Mouse (Mus musculus) lung, embryonic 14.5 days (tissue): Measurements from ENCODE around the gene Tmem82. TPM values are rescaled to one million over a fixed set of nuclear protein-coding genes. Genes with fewer than 3 reads are reported as not detected.

Experiments
- ATAC-seq: fragments of 200-750 bp; cut with Nextera tagmentation; 2 replicates; pipeline ENCODE4 v1.8.0; 2017; ENCODE audit warnings: mild to moderate bottlenecking, moderate TSS enrichment, moderate library complexity; ENCODE audit not compliant: insufficient read depth
- DNase-seq: peaks from one replicate; pipeline ENCODE4 v3.0.0-alpha.2; 2015
- H3K27ac ChIP-seq: fragments of 300-500 bp; sonication (generic); 2 replicates; pipeline ENCODE4 v1.5.1; 2014; ENCODE audit warnings: low read depth, mild to moderate bottlenecking, moderate library complexity
- H3K27me3 ChIP-seq: fragments of 300-500 bp; sonication (generic); 2 replicates; pipeline ENCODE4 v1.6.1; 2014; ENCODE audit warnings: low read length, control low read depth; ENCODE audit not compliant: insufficient read depth
- H3K36me3 ChIP-seq: fragments of 300-500 bp; sonication (generic); 2 replicates; pipeline ENCODE4 v1.6.1; 2014; ENCODE audit warnings: control low read depth; ENCODE audit not compliant: insufficient read depth
- H3K4me1 ChIP-seq: fragments of 300-500 bp; sonication (generic); 2 replicates; pipeline ENCODE4 v1.6.1; 2014; ENCODE audit warnings: antibody characterized with exemption, control low read depth; ENCODE audit not compliant: insufficient read depth
- H3K4me2 ChIP-seq: fragments of 300-500 bp; sonication (generic); 2 replicates; pipeline ENCODE4 v1.6.1; 2014; ENCODE audit warnings: mild to moderate bottlenecking
- H3K4me3 ChIP-seq: fragments of 300-500 bp; sonication (generic); 2 replicates; pipeline ENCODE4 v1.5.1; 2014; ENCODE audit warnings: low read depth, low read length
- H3K9ac ChIP-seq: fragments of 300-500 bp; sonication (generic); 2 replicates; pipeline ENCODE4 v1.6.1; 2014
- H3K9me3 ChIP-seq: fragments of 300-500 bp; sonication (generic); 2 replicates; pipeline ENCODE4 v1.6.1; 2016; ENCODE audit warnings: low read depth, low read length, control low read depth
- CTCF ChIP-seq: IDR thresholded peaks from 2 replicates; pipeline ENCODE4 v1.5.1; 2016; ENCODE audit warnings: antibody characterized with exemption, low read depth
- WGBS: fragments of 180-500 bp; shearing (Covaris S2); extraction: QIAGEN DNeasy Blood & Tissue Kit; methylation state at CpG from one replicate; pipeline ENCODE4 v1.1.7; 2014; 5-methylcytosine and 5-hydroxymethylcytosine counted together
- polyA plus RNA-seq: library from polyadenylated mRNA; unstranded; fragments of >200 nt; fragmentation: Nextera tagmentation; extraction: Ambion mirVana; gene quantifications from 2 replicates; pipeline ENCODE4 v1.2.1, GENCODE M21; 2014

Gene Tmem82
- polyA plus RNA-seq, 1 experiment from 2014 or later, result 0.50 TPM

DNA sequence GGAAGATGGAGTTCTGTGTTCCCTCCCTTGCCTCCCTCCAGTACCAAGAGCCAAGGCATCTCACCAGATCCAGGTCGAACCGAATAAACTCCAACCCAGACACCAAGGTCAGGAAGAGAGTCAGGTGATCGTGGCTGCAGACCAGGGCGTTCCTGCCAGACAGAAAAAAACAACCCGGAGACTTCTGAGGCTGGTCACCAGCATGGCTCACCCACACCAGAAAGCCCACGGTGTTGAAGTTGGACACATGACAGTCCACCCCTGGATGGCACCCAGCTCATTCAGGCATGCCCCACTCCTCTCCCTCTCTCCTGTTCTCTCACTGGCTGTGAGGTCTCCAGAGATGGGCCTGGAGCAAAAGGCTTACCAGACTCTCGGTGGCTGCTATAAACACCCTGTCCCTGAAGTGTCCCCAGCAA lies 22.9 kb upstream of the Tmem82 start:
- ATAC-seq (no peak), DNase-seq (no peak)
- WGBS, result 79% methylated on average over 7 of the region's 7 CpGs
- no peak overlapping the region for H3K9ac ChIP-seq
- H3K27me3 ChIP-seq, result no peaks in the 10 kb centered on the region
- H3K36me3 ChIP-seq, result peaks cover 61% of the 10 kb centered on the region
- H3K27ac ChIP-seq, result no peak overlapping the region
- H3K9me3 ChIP-seq, result no peaks in the 10 kb centered on the region
- no peak overlapping the region for H3K4me3 ChIP-seq
- peaks cover 11% of the 10 kb centered on the region for H3K4me1 ChIP-seq
- H3K4me2 ChIP-seq, result no peak overlapping the region
- no peak for TF ChIP-seq CTCF

DNA sequence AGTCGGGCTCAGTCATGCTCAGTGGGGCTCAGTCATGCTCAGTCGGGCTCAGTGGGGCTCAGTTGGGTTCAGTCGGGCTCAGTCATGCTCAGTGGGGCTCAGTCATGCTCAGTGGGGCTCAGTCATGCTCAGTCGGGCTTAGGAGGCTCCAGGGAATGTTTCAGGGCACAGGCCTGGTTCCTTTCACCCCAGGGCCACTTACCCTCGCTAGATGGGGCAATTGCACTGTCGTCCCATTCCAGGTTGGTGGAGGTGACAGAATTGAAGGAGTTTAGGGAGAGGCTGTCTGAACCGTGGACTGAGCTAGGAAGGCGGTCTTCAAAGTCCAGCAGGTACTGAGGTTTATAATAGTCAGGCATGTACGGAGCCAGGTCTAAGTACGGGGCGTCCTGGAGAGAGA lies 21.0 kb upstream of the Tmem82 start:
- Histone ChIP-seq H3K27me3 (no peaks in the 10 kb centered on the region), H3K4me3 (no peak overlapping the region), H3K4me2 (no peak overlapping the region), H3K9me3 (no peaks in the 10 kb centered on the region), H3K27ac (no peak overlapping the region), H3K36me3 (peaks cover 78% of the 10 kb centered on the region), H3K4me1 (peaks cover 11% of the 10 kb centered on the region), H3K9ac (no peak overlapping the region)
- 73% methylated on average over 11 of the region's 11 CpGs for WGBS
- ATAC-seq (no peak), DNase-seq (no peak)
- peak; percentile 13; the same call in 1 of the 2 replicates for TF ChIP-seq CTCF

DNA sequence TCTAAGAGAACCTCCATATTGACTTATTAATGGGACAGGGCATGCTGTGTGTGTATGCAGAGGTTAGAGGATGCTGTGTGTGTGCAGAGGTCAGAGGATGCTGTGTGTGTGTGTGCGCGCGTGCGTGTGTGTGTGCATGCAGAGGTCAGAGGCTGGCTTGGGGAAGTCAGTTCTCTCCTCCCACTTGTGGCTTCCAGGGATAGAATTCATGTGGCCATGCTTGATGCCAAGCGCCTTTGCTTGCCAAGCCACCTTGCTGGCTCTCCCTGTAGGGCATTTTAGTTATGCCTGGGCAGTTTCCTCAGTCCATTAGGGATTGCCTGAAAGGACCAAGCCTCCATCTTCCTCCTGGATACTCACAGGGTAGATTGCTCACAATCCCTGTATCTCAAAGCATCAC lies 18.3 kb upstream of the Tmem82 start:
- Histone ChIP-seq H3K4me1 (no peaks in the 10 kb centered on the region), H3K27me3 (no peaks in the 10 kb centered on the region), H3K9me3 (no peaks in the 10 kb centered on the region), H3K36me3 (peaks cover 93% of the 10 kb centered on the region), H3K9ac (no peak overlapping the region), H3K4me2 (no peak overlapping the region), H3K4me3 (no peak overlapping the region), H3K27ac (no peak overlapping the region)
- no peak for DNase-seq
- ATAC-seq, result no peak
- 93% methylated on average over 5 of the region's 5 CpGs for WGBS
- no peak for TF ChIP-seq CTCF

DNA sequence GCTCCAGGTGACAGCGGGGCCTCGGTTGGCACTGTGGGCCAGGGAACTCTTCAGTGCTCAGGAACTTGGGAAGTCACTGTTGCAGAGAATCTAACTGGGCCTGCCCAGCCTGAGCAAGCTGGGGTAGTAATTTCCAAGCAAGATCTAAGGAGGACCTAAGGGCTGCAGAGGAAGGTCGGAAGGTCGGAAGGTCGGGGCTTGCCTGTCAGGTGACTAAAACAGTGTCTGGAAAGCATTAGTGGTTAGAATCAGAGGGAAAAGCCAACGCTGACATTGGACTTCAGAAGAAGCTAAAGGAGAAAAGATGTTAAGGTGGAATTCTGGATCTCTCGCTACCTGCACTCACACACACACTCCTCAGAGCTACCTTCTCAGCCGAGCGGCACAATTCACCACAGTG lies 17.6 kb upstream of the Tmem82 start:
- no peak overlapping the region for H3K27ac ChIP-seq
- no peaks in the 10 kb centered on the region for H3K27me3 ChIP-seq
- H3K4me3 ChIP-seq, result no peak overlapping the region
- H3K9ac ChIP-seq, result no peak overlapping the region
- DNase-seq, result no peak
- H3K4me2 ChIP-seq, result no peak overlapping the region
- no peak for ATAC-seq
- 83% methylated on average over 9 of the region's 9 CpGs for WGBS
- peaks cover 93% of the 10 kb centered on the region for H3K36me3 ChIP-seq
- TF ChIP-seq CTCF, result no peak
- no peaks in the 10 kb centered on the region for H3K9me3 ChIP-seq
- no peaks in the 10 kb centered on the region for H3K4me1 ChIP-seq

DNA sequence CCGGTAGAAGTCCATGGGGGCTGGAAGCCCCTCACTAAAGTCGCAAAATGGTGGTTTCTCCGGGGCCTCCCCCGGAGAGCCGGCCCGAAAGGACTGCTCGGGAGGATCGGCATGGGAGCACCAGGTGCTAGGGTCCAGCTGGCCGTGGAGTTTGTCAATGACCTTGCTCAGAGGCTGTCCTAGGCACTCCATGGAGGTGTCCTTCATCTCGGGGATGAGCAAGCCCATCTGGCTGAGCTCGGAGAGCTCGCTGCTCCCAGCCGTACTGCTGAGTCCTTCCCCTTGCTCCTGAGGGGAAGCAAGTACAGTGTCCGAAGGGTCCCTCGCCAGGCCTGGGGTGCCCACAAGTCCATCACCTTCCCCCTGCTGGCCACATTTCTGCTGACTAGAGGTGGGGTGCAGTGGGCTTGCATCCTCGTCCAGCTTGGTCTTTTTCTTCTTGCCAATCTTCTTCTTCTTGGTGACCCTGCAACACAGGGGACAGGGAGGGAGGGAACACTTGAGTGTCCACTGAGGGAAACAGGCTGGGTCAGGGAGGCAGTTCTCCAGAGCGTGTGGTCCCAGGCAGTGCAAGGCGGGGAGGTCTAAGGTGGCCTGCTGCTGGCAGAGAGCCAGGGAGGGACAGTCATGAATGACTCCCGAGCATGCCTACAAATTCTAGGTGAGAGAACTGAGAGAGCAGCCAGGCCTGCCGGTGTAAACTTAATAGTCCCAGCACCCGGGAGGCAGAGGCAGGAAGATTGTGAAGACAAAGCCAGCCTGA lies 13.9 kb upstream of the Tmem82 start:
- H3K4me3 ChIP-seq, result no peak overlapping the region
- no peak; the same call in 1 of the 2 replicates for ATAC-seq
- no peak overlapping the region for H3K9ac ChIP-seq
- H3K27me3 ChIP-seq, result no peaks in the 10 kb centered on the region
- peak; percentile 34 for DNase-seq
- peaks cover 95% of the 10 kb centered on the region for H3K36me3 ChIP-seq
- H3K9me3 ChIP-seq, result no peaks in the 10 kb centered on the region
- whole genome bisulfite sequencing, result 83% methylated on average over 21 of the region's 21 CpGs
- H3K4me2 ChIP-seq, result no peak overlapping the region
- TF ChIP-seq CTCF, result no peak
- no peaks in the 10 kb centered on the region for H3K4me1 ChIP-seq
- H3K27ac ChIP-seq, result no peak overlapping the region

DNA sequence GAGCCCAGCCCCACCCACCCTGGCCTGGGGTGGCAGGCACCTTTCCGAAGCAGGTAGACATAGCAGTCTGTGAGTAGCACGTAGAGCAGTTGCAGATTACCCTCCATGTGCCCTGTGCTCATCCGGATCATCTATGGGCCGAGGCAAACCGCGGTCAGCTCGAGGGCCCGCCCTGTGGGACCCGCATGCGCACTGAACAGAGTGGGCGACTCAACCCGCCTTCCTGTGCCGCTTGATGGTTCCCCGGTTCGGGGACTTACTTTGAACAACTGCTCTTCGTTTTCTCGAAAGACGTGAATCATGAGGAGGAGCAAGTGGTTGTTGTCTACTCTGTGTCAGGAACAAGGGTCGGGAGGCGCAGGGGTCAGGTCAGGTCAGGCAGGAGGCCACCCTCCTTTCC lies 12.8 kb upstream of the Tmem82 start:
- Histone ChIP-seq H3K4me3 (no peak overlapping the region), H3K27ac (no peak overlapping the region), H3K9ac (no peak overlapping the region), H3K4me2 (no peak overlapping the region), H3K27me3 (no peaks in the 10 kb centered on the region), H3K4me1 (no peaks in the 10 kb centered on the region), H3K36me3 (peaks cover 95% of the 10 kb centered on the region), H3K9me3 (no peaks in the 10 kb centered on the region)
- DNase-seq, result no peak
- 91% methylated on average over 20 of the region's 20 CpGs for WGBS
- ATAC-seq, result no peak
- TF ChIP-seq CTCF, result no peak

DNA sequence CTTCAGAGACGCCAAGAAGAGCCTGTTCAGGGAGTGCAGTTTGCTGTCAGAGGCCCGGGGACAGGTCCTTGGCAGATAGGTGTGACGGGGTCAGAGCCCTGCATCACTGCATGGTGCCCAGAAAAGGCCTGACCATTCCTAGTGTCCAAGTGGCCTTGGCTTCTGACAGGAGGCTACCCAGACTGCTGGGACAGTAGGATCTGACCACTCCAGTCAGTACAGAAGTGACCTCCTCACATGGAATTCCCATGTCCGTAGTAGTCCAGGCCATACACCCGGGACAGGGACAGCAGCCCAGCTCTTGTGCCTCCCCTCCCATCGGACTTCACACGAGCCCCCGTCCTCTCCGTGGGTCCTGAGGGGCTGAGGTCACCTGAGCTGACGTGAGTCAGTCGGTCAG lies 11.6 kb upstream of the Tmem82 start:
- Histone ChIP-seq H3K4me1 (no peaks in the 10 kb centered on the region), H3K9ac (no peak overlapping the region), H3K4me2 (no peak overlapping the region), H3K27me3 (no peaks in the 10 kb centered on the region), H3K27ac (no peak overlapping the region), H3K9me3 (no peaks in the 10 kb centered on the region), H3K4me3 (no peak overlapping the region), H3K36me3 (peaks cover 95% of the 10 kb centered on the region)
- ATAC-seq (no peak; the same call in 1 of the 2 replicates), DNase-seq (no peak)
- TF ChIP-seq CTCF, result no peak
- 91% methylated on average over 11 of the region's 11 CpGs for WGBS
